Mouse (Mus musculus) forebrain, embryonic 13.5 days (tissue): ENCODE measurements around the gene Slain2. TPM values are rescaled to one million over a fixed set of nuclear protein-coding genes. Genes with fewer than 3 reads are reported as not detected.
A peak's percentile ranks its signal among the peaks of the same experiment; 100 is the strongest.
"Not testable (repeated sequence)": the region's sequence is repeated elsewhere in the genome, so short reads cannot be mapped to it uniquely, and the experiment has no call there.

ENCODE experiments used
- ATAC-seq: fragments of 200-750 bp; cut with Nextera tagmentation; 2 replicates; pipeline ENCODE4 v1.8.0; 2017
- H3K27ac ChIP-seq: fragments of 300-500 bp; sonication (generic); 2 replicates; pipeline ENCODE4 v1.5.1; 2015; ENCODE audit warnings: inconsistent platforms, mild to moderate bottlenecking, moderate library complexity
- H3K27me3 ChIP-seq: fragments of 300-500 bp; sonication (generic); 2 replicates; pipeline ENCODE4 v1.6.1; 2015; ENCODE audit warnings: mild to moderate bottlenecking, inconsistent platforms
- H3K36me3 ChIP-seq: fragments of 300-500 bp; sonication (generic); 2 replicates; pipeline ENCODE4 v1.6.1; 2015; ENCODE audit warnings: mild to moderate bottlenecking, inconsistent platforms; ENCODE audit not compliant: poor library complexity, severe bottlenecking
- H3K4me1 ChIP-seq: fragments of 300-500 bp; sonication (generic); 2 replicates; pipeline ENCODE4 v1.6.1; 2015; ENCODE audit warnings: inconsistent platforms
- H3K4me2 ChIP-seq: fragments of 300-500 bp; sonication (generic); 2 replicates; pipeline ENCODE4 v1.6.1; 2015; ENCODE audit warnings: inconsistent platforms, mild to moderate bottlenecking, moderate library complexity
- H3K4me3 ChIP-seq: fragments of 300-500 bp; sonication (generic); 2 replicates; pipeline ENCODE4 v1.5.1; 2015; ENCODE audit warnings: mild to moderate bottlenecking, inconsistent platforms
- H3K9ac ChIP-seq: fragments of 300-500 bp; sonication (generic); 2 replicates; pipeline ENCODE4 v1.6.1; 2015; ENCODE audit warnings: mild to moderate bottlenecking, inconsistent platforms
- H3K9me3 ChIP-seq: fragments of 300-500 bp; sonication (generic); replicated peaks from 2 replicates; pipeline ENCODE4 v1.6.1; 2016; ENCODE audit warnings: inconsistent platforms
- WGBS: fragments of 180-500 bp; shearing (Covaris S2); methylation state at CpG from one replicate; pipeline ENCODE4 v1.1.7; 2015; 5-methylcytosine and 5-hydroxymethylcytosine counted together
- polyA plus RNA-seq: library from polyadenylated mRNA; unstranded; fragments of >200 nt; fragmentation: Nextera tagmentation; extraction: Ambion mirVana; gene quantifications from 2 replicates; pipeline ENCODE4 v1.2.1, GENCODE M21; 2015

Slain2 gene
- polyA plus RNA-seq, 1 experiment from 2014 or later, result 14.7 TPM

DNA sequence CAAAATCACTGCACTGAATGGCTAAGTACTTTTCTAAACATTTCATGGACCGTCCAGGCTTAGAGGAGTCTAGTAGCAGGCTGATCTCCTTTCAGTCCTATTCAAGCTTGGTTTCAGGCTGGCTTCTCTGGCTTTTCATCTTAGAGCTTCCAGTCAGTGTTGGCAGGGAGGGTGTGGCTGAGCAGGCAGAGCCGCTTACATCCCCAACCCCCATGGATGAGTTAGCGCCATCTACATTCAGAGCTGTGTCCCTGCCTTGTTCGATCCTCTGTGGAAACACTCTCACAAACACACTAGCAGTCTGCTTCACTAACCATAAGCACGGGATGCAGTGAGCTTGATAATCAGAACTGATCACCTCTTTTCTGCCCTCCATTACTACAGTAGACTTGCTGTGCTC, 58.8 kb downstream of the Slain2 start:
- WGBS, result 43% methylated on average over 5 of the region's 5 CpGs

DNA sequence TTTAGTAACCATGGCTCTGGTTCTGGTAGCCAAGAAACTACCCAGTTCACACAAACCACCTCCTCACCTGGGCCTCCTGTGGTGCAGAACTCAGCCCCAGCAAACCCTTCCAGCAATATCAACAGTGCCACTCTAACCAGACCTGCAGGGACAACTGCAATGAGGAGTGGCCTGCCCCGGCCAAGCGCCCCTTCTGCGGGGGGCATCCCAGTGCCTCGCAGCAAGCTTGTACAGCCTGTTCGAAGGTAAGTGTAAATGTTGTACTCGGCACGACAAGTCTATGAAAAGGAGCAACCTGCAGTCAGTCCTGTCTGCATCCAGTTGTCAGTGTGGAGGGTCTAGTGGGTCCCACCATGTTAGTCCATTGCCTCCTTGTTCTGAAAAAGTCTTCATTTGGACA, 60.5 kb downstream of the Slain2 start, which contains the start of gene Gm10135:
Gene Gm10135 (minus strand): TSS at position 101 of the 400 bp plus-strand sequence.
- Histone ChIP-seq H3K4me3 (no peak within 1 kb of the TSS), H3K27me3 (no peaks in the 10 kb centered on the region), H3K9ac (no peak within 1 kb of the TSS), H3K36me3 (peaks cover 50% of the 10 kb centered on the region), H3K27ac (no peak within 1 kb of the TSS), H3K9me3 (no peaks in the 10 kb centered on the region), H3K4me2 (no peak within 1 kb of the TSS), H3K4me1 (peaks cover 8% of the 10 kb centered on the region; the same call in 1 of the 2 replicates)
- ATAC-seq, result no peak
- WGBS, result 94% methylated on average over 7 of the region's 7 CpGs

More for the DNA sequence above, 58.8 kb downstream of the Slain2 start:
- peaks cover 55% of the 10 kb centered on the region for H3K36me3 ChIP-seq
- no peak overlapping the region for H3K9ac ChIP-seq
- no peak for ATAC-seq
- no peak overlapping the region for H3K27ac ChIP-seq
- H3K27me3 ChIP-seq, result no peaks in the 10 kb centered on the region
- H3K4me1 ChIP-seq, result peaks cover 8% of the 10 kb centered on the region; the same call in 1 of the 2 replicates
- H3K4me2 ChIP-seq, result no peak overlapping the region
- no peaks in the 10 kb centered on the region for H3K9me3 ChIP-seq
- H3K4me3 ChIP-seq, result no peak overlapping the region

DNA sequence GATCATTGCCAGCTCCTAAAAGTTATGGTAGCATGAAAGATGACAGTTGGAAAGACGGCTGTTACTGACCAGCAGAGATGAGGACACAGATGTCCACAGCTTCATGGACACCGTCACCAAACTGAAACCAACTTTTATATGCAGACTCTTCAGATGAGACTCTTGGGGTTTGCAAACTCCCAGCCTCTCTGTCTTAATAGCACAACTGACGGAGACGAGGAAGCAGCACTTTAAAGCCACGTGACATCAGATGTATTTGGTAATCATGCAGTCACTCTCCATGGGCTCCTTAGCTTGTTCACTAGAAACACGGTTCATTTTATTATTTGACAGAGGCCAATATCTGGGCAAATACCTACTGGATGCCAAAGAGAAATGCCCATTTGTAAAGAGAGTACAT, 61.9 kb downstream of the Slain2 start:
- peaks cover 8% of the 10 kb centered on the region; the same call in 1 of the 2 replicates for H3K4me1 ChIP-seq
- H3K36me3 ChIP-seq, result peaks cover 54% of the 10 kb centered on the region
- 92% methylated on average over 6 of the region's 6 CpGs for WGBS
- H3K4me2 ChIP-seq, result no peak overlapping the region
- ATAC-seq, result no peak
- H3K9me3 ChIP-seq, result no peaks in the 10 kb centered on the region
- H3K4me3 ChIP-seq, result no peak overlapping the region
- H3K27ac ChIP-seq, result no peak overlapping the region
- no peak overlapping the region for H3K9ac ChIP-seq
- H3K27me3 ChIP-seq, result no peaks in the 10 kb centered on the region

DNA sequence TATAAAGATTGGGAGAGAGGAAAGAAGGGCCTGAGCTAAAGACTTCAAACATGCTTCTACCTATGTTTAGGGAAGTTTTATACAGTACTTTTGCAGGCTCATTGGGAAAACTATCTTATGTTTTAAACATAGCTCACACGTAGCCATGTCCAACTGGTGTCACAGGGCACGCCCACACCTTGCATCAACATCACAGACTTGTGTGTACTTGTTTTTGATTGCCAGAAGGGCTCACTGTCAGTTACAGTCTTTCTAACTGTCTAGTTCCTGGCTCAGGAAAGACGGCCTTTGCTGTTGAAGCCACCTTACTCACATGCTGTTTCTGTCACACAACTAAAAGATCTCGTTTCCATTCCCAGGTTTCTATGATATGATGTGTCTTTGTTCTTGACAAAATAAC, 62.4 kb downstream of the Slain2 start:
- Histone ChIP-seq H3K9ac (no peak overlapping the region), H3K4me1 (peaks cover 8% of the 10 kb centered on the region; the same call in 1 of the 2 replicates), H3K36me3 (peaks cover 56% of the 10 kb centered on the region), H3K4me2 (no peak overlapping the region), H3K9me3 (no peaks in the 10 kb centered on the region), H3K27me3 (no peaks in the 10 kb centered on the region), H3K27ac (no peak overlapping the region), H3K4me3 (no peak overlapping the region)
- ATAC-seq, result no peak
- 87% methylated on average over 4 of the region's 4 CpGs for WGBS

DNA sequence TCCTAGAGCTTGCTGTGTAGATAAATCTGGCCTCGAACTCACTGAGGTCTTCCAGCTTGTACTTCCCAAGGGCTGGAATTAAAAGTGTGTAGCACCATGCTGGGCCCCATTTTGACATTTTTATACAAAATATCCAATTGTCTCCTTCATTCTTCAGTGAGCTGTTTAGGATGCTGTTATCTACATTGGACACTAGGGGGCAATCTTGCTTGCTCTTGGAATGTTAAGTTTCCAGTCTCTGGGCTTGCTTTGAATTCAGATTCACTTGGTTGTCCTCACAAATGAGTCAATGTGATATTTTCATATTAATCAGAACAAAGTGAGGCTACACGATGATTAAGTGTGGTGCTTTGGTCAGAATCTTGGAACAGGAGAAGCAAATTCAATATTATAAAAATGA, 70.0 kb downstream of the Slain2 start:
- H3K4me2 ChIP-seq, result no peak overlapping the region
- no peaks in the 10 kb centered on the region for H3K9me3 ChIP-seq
- peaks cover 15% of the 10 kb centered on the region; the same call in 1 of the 2 replicates for H3K36me3 ChIP-seq
- no peaks in the 10 kb centered on the region for H3K4me1 ChIP-seq
- no peaks in the 10 kb centered on the region for H3K27me3 ChIP-seq
- H3K27ac ChIP-seq, result no peak overlapping the region
- peak; percentile 38 for ATAC-seq
- 8% methylated on average over 2 of the region's 2 CpGs for WGBS
- no peak overlapping the region for H3K9ac ChIP-seq
- no peak overlapping the region for H3K4me3 ChIP-seq

- no peak overlapping the region for H3K4me2 ChIP-seq
- peaks cover 4% of the 10 kb centered on the region; the same call in 1 of the 2 replicates for H3K4me1 ChIP-seq
- no peak overlapping the region for H3K9ac ChIP-seq
- no peaks in the 10 kb centered on the region for H3K27me3 ChIP-seq
- H3K27ac ChIP-seq, result no peak overlapping the region
- no peak for ATAC-seq
- no peaks in the 10 kb centered on the region for H3K36me3 ChIP-seq
- WGBS, result 93% methylated on average over 7 of the region's 7 CpGs
- no peak overlapping the region for H3K4me3 ChIP-seq
- no peaks in the 10 kb centered on the region for H3K9me3 ChIP-seq
Measured at GRCm38 (mm10) chr5:72987786-72988185, 73.7 kb downstream of the Slain2 start.

DNA sequence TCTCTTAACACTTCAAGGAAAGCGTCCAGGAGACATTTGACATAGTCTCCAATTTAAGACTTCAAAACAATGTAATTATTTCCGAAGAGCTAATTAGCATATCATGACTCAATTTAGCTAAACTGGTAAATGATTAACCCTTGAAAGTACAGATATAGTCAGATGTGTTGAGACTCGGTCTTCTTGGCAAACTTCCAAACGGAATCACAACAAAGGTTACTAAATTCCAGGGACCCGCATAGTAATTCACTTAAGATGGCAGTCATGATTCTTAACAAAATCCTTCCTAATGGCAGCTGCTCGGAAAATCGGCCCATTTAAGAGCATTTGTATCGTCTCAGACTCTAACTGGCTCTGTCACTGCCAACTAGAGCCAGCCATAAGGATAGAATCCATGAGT, 75.7 kb downstream of the Slain2 start:
- 0 out of 2 replicates have a peak, but pooled peaks have one; percentile 21 for ATAC-seq
- no peak overlapping the region for H3K9ac ChIP-seq
- WGBS, result 32% methylated on average over 8 of the region's 8 CpGs

DNA sequence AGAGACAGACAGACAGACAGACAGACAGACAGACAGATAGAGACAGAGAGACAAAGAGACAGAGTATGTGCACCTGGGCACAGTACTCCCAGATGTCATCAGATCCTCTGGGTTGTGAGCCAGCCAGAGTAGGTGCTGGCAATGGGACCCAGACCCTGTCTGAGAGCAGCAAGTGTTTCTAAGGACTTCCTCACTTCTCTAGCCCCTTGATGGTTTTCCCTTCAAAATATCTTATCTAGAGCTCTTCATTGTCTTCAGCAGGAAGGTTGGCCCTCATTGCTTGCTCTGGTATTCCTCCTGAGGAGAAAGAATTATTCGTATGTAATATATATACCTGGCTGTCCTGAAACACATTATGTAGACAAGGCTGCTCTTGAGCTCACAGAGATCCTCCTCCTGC, 78.4 kb downstream of the Slain2 start:
- Histone ChIP-seq H3K27ac (no peak overlapping the region), H3K4me1 (peaks cover 18% of the 10 kb centered on the region), H3K4me3 (no peak overlapping the region), H3K27me3 (no peaks in the 10 kb centered on the region), H3K36me3 (no peaks in the 10 kb centered on the region), H3K9me3 (no peaks in the 10 kb centered on the region), H3K4me2 (no peak overlapping the region), H3K9ac (no peak overlapping the region)
- no peak for ATAC-seq
- WGBS, result 85% methylated on average over 1 of the region's 1 CpGs

More for the DNA sequence above, 75.7 kb downstream of the Slain2 start:
- no peak overlapping the region for H3K4me2 ChIP-seq
- no peaks in the 10 kb centered on the region for H3K36me3 ChIP-seq
- peaks cover 10% of the 10 kb centered on the region for H3K4me1 ChIP-seq
- H3K27ac ChIP-seq, result no peak overlapping the region
- no peaks in the 10 kb centered on the region for H3K9me3 ChIP-seq
- no peak overlapping the region for H3K4me3 ChIP-seq
- no peaks in the 10 kb centered on the region for H3K27me3 ChIP-seq

- 30% methylated on average over 8 of the region's 8 CpGs for WGBS
- no peaks in the 10 kb centered on the region for H3K27me3 ChIP-seq
- no peak overlapping the region for H3K4me3 ChIP-seq
- H3K4me1 ChIP-seq, result peaks cover 18% of the 10 kb centered on the region
- no peaks in the 10 kb centered on the region for H3K36me3 ChIP-seq
- H3K4me2 ChIP-seq, result no peak overlapping the region
- no peak overlapping the region for H3K9ac ChIP-seq
- no peaks in the 10 kb centered on the region for H3K9me3 ChIP-seq
- H3K27ac ChIP-seq, result no peak overlapping the region
- no peak for ATAC-seq
Measured at GRCm38 (mm10) chr5:72994424-72994823, 80.3 kb downstream of the Slain2 start.

- no peak overlapping the region for H3K9ac ChIP-seq
Measured at GRCm38 (mm10) chr5:72994928-72995327, 80.8 kb downstream of the Slain2 start.

GRCm38 (mm10) chr5:72995379-72995778, 81.3 kb downstream of the Slain2 start:
- Histone ChIP-seq H3K27ac (no peak overlapping the region), H3K27me3 (no peaks in the 10 kb centered on the region), H3K9me3 (no peaks in the 10 kb centered on the region), H3K36me3 (no peaks in the 10 kb centered on the region), H3K9ac (0 out of 2 replicates have a peak overlapping the region, but pooled peaks have one; percentile 8), H3K4me1 (peaks cover 14% of the 10 kb centered on the region), H3K4me2 (peak overlapping the region; percentile 23; the same call in 1 of the 2 replicates), H3K4me3 (no peak overlapping the region)
- peak; percentile 45; the same call in 1 of the 2 replicates for ATAC-seq
- WGBS, result 21% methylated on average over 10 of the region's 10 CpGs

More at GRCm38 (mm10) chr5:72994928-72995327, 80.8 kb downstream of the Slain2 start:
- no peak for ATAC-seq
- no peaks in the 10 kb centered on the region for H3K36me3 ChIP-seq
- H3K4me2 ChIP-seq, result no peak overlapping the region
- peaks cover 16% of the 10 kb centered on the region for H3K4me1 ChIP-seq
- H3K27me3 ChIP-seq, result no peaks in the 10 kb centered on the region
- H3K4me3 ChIP-seq, result no peak overlapping the region
- H3K27ac ChIP-seq, result no peak overlapping the region
- no peaks in the 10 kb centered on the region for H3K9me3 ChIP-seq
- WGBS, result 65% methylated on average over 2 of the region's 2 CpGs

DNA sequence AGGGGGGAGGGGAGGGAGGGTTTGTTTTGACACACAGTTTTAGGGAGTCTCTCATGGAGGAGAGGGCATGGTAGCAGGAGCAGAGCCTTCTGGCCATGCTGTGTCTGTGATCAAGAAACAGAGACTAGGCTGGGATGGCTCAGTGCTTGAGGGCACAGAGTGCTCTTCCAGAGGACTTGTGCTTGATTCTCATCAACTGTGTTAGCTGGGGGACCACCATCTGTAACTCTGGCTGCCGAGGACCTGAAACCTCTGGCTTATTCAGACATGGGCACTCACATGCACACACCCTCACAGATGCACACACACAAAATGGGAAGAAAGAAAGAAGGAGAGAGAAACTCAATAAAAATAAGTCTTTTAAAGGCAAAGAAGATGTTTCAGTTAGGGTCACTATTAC, 84.4 kb downstream of the Slain2 start:
- H3K27ac ChIP-seq, H3K9ac ChIP-seq, ATAC-seq, H3K36me3 ChIP-seq, H3K4me2 ChIP-seq, H3K4me3 ChIP-seq, H3K9me3 ChIP-seq, H3K27me3 ChIP-seq: not testable (repeated sequence)
- 93% methylated on average over 1 of the region's 1 CpGs for WGBS
- H3K4me1 ChIP-seq, result peaks cover 14% of the 10 kb centered on the region

- 88% methylated on average over 5 of the region's 5 CpGs for WGBS
Measured at GRCm38 (mm10) chr5:73004046-73004445, 89.9 kb downstream of the Slain2 start.

More at GRCm38 (mm10) chr5:73004046-73004445, 89.9 kb downstream of the Slain2 start:
- Histone ChIP-seq H3K4me3 (no peak overlapping the region), H3K9ac (no peak overlapping the region), H3K36me3 (no peaks in the 10 kb centered on the region), H3K4me1 (peaks cover 6% of the 10 kb centered on the region; the same call in 1 of the 2 replicates), H3K9me3 (no peaks in the 10 kb centered on the region), H3K27me3 (peaks cover 26% of the 10 kb centered on the region), H3K27ac (no peak overlapping the region), H3K4me2 (no peak overlapping the region)
- ATAC-seq, result no peak
